In the genomic region with DNA sequence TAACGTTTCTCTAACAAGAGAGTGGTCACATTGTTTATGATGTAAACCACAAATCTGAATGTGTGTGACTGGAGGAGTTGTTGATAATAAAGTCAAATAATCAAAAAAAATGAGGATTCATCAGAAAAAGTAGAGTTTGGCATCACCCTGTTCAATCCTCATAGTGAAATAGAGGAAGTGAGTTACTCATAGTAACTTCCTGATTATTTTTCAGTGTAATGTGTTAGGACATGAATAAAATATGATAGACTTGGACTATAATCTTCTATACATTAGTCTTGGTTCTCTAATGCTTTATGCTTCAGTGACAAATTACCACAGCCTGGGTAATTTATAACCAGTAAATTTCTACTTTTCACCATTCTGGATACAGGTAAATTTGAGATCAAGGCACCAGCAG, we compare ENCODE assay signal across 18 mouse cellular contexts.
"Had no signal": no experiment of that assay in that cellular context is flagged by ENCODE, and none has a peak within 500 bp of the region (broad histone marks: within the 10 kb centered on the region; RNA-seq: fewer than 3 reads in every experiment).

No protein-coding gene starts in this region.

- DNase-seq: kidney, adult 18-20 months; kidney, adult 9 months; kidney, postnatal 14 days; kidney, postnatal 4 days; liver, embryonic 13.5 days; lung, postnatal 10 days; lung, postnatal 36 days; right cerebral cortex, postnatal 4 days; thymus, adult 18-20 months; thymus, postnatal 36 days had no signal

- H3K27ac ChIP-seq: liver, embryonic 13.5 days; lung, embryonic 15.5 days; midbrain, embryonic 10.5 days; midbrain, embryonic 13.5 days; neural tube, embryonic 13.5 days had no signal

- H3K4me1 ChIP-seq: liver, embryonic 13.5 days; lung, embryonic 15.5 days; midbrain, embryonic 10.5 days; midbrain, embryonic 13.5 days; neural tube, embryonic 13.5 days had no signal

- H3K4me3 ChIP-seq: liver, embryonic 13.5 days; lung, embryonic 15.5 days; megakaryocyte, embryonic 14.5 days; midbrain, embryonic 10.5 days; midbrain, embryonic 13.5 days; myocyte; neural tube, embryonic 13.5 days had no signal

- H3K36me3 ChIP-seq: liver, embryonic 13.5 days; lung, embryonic 15.5 days; midbrain, embryonic 10.5 days; midbrain, embryonic 13.5 days; neural tube, embryonic 13.5 days had no signal

- ATAC-seq: intestine, embryonic 16.5 days; midbrain, embryonic 13.5 days; midbrain, embryonic 16.5 days had no signal
